Mouse (Mus musculus) midbrain, embryonic 16.5 days (tissue): ENCODE measurements around the gene Jak1. TPM values are rescaled to one million over a fixed set of nuclear protein-coding genes. Genes with fewer than 3 reads are reported as not detected.

ENCODE experiments used
- ATAC-seq: fragments of 200-750 bp; cut with Nextera tagmentation; 2 replicates; pipeline ENCODE4 v1.8.0; 2017; ENCODE audit warnings: moderate TSS enrichment
- H3K27ac ChIP-seq: fragments of 300-500 bp; sonication (generic); 2 replicates; pipeline ENCODE4 v1.5.1; 2014; ENCODE audit warnings: mild to moderate bottlenecking, low read length, mixed read lengths
- H3K27me3 ChIP-seq: fragments of 300-500 bp; sonication (generic); 2 replicates; pipeline ENCODE4 v1.6.1; 2014; ENCODE audit warnings: low read depth, low read length, mixed read lengths; ENCODE audit not compliant: control insufficient read depth, insufficient read depth
- H3K36me3 ChIP-seq: fragments of 300-500 bp; sonication (generic); 2 replicates; pipeline ENCODE4 v1.6.1; 2014; ENCODE audit warnings: mild to moderate bottlenecking, low read length, moderate library complexity, mixed read lengths; ENCODE audit not compliant: control insufficient read depth, insufficient read depth
- H3K4me1 ChIP-seq: fragments of 300-500 bp; sonication (generic); 2 replicates; pipeline ENCODE4 v1.6.1; 2014; ENCODE audit warnings: mild to moderate bottlenecking, low read length, mixed read lengths; ENCODE audit not compliant: control insufficient read depth, insufficient read depth
- H3K4me2 ChIP-seq: fragments of 300-500 bp; sonication (generic); 2 replicates; pipeline ENCODE4 v1.6.1; 2014; ENCODE audit warnings: mild to moderate bottlenecking, low read length, mixed read lengths
- H3K4me3 ChIP-seq: fragments of 300-500 bp; sonication (generic); 2 replicates; pipeline ENCODE4 v1.5.1; 2014; ENCODE audit warnings: low read depth, mild to moderate bottlenecking, low read length, moderate library complexity, mixed read lengths
- H3K9ac ChIP-seq: fragments of 300-500 bp; sonication (generic); 2 replicates; pipeline ENCODE4 v1.6.1; 2014; ENCODE audit warnings: low read depth, low read length, mixed read lengths
- H3K9me3 ChIP-seq: fragments of 300-500 bp; sonication (generic); replicated peaks from 2 replicates; pipeline ENCODE4 v1.6.1; 2014; ENCODE audit warnings: mild to moderate bottlenecking, low read length, mixed read lengths; ENCODE audit not compliant: control insufficient read depth, poor library complexity, severe bottlenecking
- WGBS: fragments of 180-500 bp; shearing (Covaris S2); extraction: QIAGEN DNeasy Blood & Tissue Kit; methylation state at CpG from one replicate; pipeline ENCODE4 v1.1.7; 2014; 5-methylcytosine and 5-hydroxymethylcytosine counted together
- polyA plus RNA-seq: library from polyadenylated mRNA; unstranded; fragments of >200 nt; fragmentation: Nextera tagmentation; extraction: Ambion mirVana; gene quantifications from 2 replicates; pipeline ENCODE4 v1.2.1, GENCODE M21; 2015

The Jak1 gene
- polyA plus RNA-seq, 1 experiment from 2014 or later: 85.3 TPM

GRCm38 (mm10) chr4:101217026-101217540 is 48.0 kb downstream of the Jak1 start:
- H3K9me3 ChIP-seq: no peaks in the 10 kb centered on the region
- no peaks in the 10 kb centered on the region for H3K36me3 ChIP-seq
- H3K27ac ChIP-seq: no peak overlapping the region
- H3K4me1 ChIP-seq: no peaks in the 10 kb centered on the region
- WGBS: 84% methylated on average over 2 of the region's 2 CpGs
- H3K4me2 ChIP-seq: no peak overlapping the region
- no peak overlapping the region for H3K9ac ChIP-seq
- no peaks in the 10 kb centered on the region for H3K27me3 ChIP-seq
- no peak for ATAC-seq
- H3K4me3 ChIP-seq: no peak overlapping the region

- H3K27me3 ChIP-seq: no peaks in the 10 kb centered on the region
- no peak overlapping the region for H3K9ac ChIP-seq
- 84% methylated on average over 4 of the region's 4 CpGs for WGBS
- no peak overlapping the region for H3K4me3 ChIP-seq
- H3K4me2 ChIP-seq: no peak overlapping the region
- no peaks in the 10 kb centered on the region for H3K36me3 ChIP-seq
- H3K27ac ChIP-seq: no peak overlapping the region
- H3K4me1 ChIP-seq: no peaks in the 10 kb centered on the region
- no peaks in the 10 kb centered on the region for H3K9me3 ChIP-seq
- no peak for ATAC-seq
These were observed 48.8 kb downstream of the Jak1 start for GRCm38 (mm10) chr4:101216286-101216685.

- Histone ChIP-seq H3K27ac (no peak overlapping the region), H3K36me3 (no peaks in the 10 kb centered on the region), H3K9me3 (no peaks in the 10 kb centered on the region), H3K4me2 (no peak overlapping the region), H3K27me3 (no peaks in the 10 kb centered on the region), H3K4me3 (no peak overlapping the region), H3K4me1 (no peaks in the 10 kb centered on the region), H3K9ac (no peak overlapping the region)
- WGBS: 85% methylated on average over 2 of the region's 2 CpGs
- no peak for ATAC-seq
These were observed 51.6 kb downstream of the Jak1 start for GRCm38 (mm10) chr4:101213477-101213876.

GRCm38 (mm10) chr4:101207492-101207891 is 57.6 kb downstream of the Jak1 start:
- no peak for ATAC-seq
- Histone ChIP-seq H3K27ac (no peak overlapping the region), H3K27me3 (no peaks in the 10 kb centered on the region), H3K9ac (no peak overlapping the region), H3K4me2 (no peak overlapping the region), H3K36me3 (no peaks in the 10 kb centered on the region), H3K4me3 (no peak overlapping the region), H3K4me1 (no peaks in the 10 kb centered on the region), H3K9me3 (no peaks in the 10 kb centered on the region)
- 88% methylated on average over 2 of the region's 2 CpGs for WGBS

- Histone ChIP-seq H3K4me1 (no peaks in the 10 kb centered on the region), H3K4me2 (no peak overlapping the region), H3K27me3 (no peaks in the 10 kb centered on the region), H3K9me3 (no peaks in the 10 kb centered on the region), H3K36me3 (no peaks in the 10 kb centered on the region), H3K4me3 (no peak overlapping the region), H3K9ac (no peak overlapping the region), H3K27ac (no peak overlapping the region)
- no peak for ATAC-seq
- 81% methylated on average over 1 of the region's 1 CpGs for WGBS
These were observed 61.6 kb downstream of the Jak1 start for GRCm38 (mm10) chr4:101203518-101203917.

- Histone ChIP-seq H3K27ac (no peak overlapping the region), H3K4me1 (no peaks in the 10 kb centered on the region), H3K9me3 (no peaks in the 10 kb centered on the region), H3K4me2 (no peak overlapping the region), H3K27me3 (no peaks in the 10 kb centered on the region), H3K9ac (no peak overlapping the region), H3K36me3 (no peaks in the 10 kb centered on the region), H3K4me3 (no peak overlapping the region)
- no peak for ATAC-seq
- 93% methylated on average over 10 of the region's 10 CpGs for WGBS
These were observed 62.5 kb downstream of the Jak1 start for GRCm38 (mm10) chr4:101202626-101203025.

- WGBS: 95% methylated on average over 8 of the region's 8 CpGs
- no peak overlapping the region for H3K27ac ChIP-seq
These were observed 65.5 kb downstream of the Jak1 start for GRCm38 (mm10) chr4:101199433-101200081.

GRCm38 (mm10) chr4:101198333-101198732 is 66.7 kb downstream of the Jak1 start:
- Histone ChIP-seq H3K4me1 (peaks cover 4% of the 10 kb centered on the region; the same call in 1 of the 2 replicates), H3K27me3 (no peaks in the 10 kb centered on the region), H3K4me3 (no peak overlapping the region), H3K9ac (no peak overlapping the region), H3K36me3 (no peaks in the 10 kb centered on the region), H3K4me2 (no peak overlapping the region), H3K9me3 (no peaks in the 10 kb centered on the region), H3K27ac (no peak overlapping the region)
- 54% methylated on average over 2 of the region's 2 CpGs for WGBS
- ATAC-seq: no peak

More at GRCm38 (mm10) chr4:101199433-101200081, 65.5 kb downstream of the Jak1 start:
- Histone ChIP-seq H3K9ac (no peak overlapping the region), H3K27me3 (no peaks in the 10 kb centered on the region), H3K4me2 (no peak overlapping the region), H3K36me3 (no peaks in the 10 kb centered on the region), H3K4me1 (peaks cover 4% of the 10 kb centered on the region; the same call in 1 of the 2 replicates), H3K9me3 (no peaks in the 10 kb centered on the region), H3K4me3 (no peak overlapping the region)
- no peak for ATAC-seq

- no peak overlapping the region for H3K4me3 ChIP-seq
- H3K4me2 ChIP-seq: no peak overlapping the region
- H3K9me3 ChIP-seq: no peaks in the 10 kb centered on the region
- H3K9ac ChIP-seq: no peak overlapping the region
- WGBS: 74% methylated on average over 9 of the region's 9 CpGs
- no peaks in the 10 kb centered on the region for H3K36me3 ChIP-seq
- peaks cover 4% of the 10 kb centered on the region; the same call in 1 of the 2 replicates for H3K4me1 ChIP-seq
- ATAC-seq: no peak
- no peak overlapping the region for H3K27ac ChIP-seq
- H3K27me3 ChIP-seq: no peaks in the 10 kb centered on the region
These were observed 67.5 kb downstream of the Jak1 start for GRCm38 (mm10) chr4:101197421-101198170.
